In the genomic region with DNA sequence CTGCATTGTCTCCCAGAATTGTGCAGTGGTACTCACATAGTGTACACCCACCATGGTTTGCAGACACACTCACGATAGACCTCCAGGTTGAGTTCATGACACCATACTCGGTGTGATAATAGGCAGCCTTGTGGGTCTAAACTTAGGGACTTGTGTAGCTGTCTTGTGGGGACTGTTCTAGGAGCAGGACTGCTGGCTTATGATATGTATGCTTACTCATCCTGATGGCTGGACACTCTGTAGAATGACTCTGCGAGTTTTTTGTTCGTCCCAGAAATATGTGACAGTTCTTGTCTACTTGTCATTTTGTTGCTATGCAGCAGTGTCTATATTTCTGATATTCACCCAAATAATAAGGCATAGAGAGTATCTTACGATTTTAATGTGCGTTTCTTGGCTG, we compare ENCODE assay signal across 14 mouse cellular contexts.
"Had no signal": no experiment of that assay in that cellular context is flagged by ENCODE, and none has a peak within 500 bp of the region (broad histone marks: within the 10 kb centered on the region; RNA-seq: fewer than 3 reads in every experiment).

No protein-coding gene starts in this region.

- H3K27me3 ChIP-seq: limb, embryonic 13.5 days; liver, embryonic 15.5 days; midbrain, embryonic 12.5 days; neural tube, embryonic 13.5 days had no signal

- H3K4me3 ChIP-seq: limb, embryonic 13.5 days; liver, embryonic 15.5 days; midbrain, embryonic 12.5 days; neural tube, embryonic 13.5 days had no signal

- DNase-seq: kidney, adult 11 months; kidney, adult 9 months; kidney, postnatal 14 days; left cerebral cortex, postnatal 4 days; lung, embryonic 14.5 days; lung, postnatal 10 days; lung, postnatal 4 days; retina, postnatal 1 day; thymus, postnatal 4 days had no signal

- H3K27ac ChIP-seq: limb, embryonic 13.5 days; liver, embryonic 15.5 days; midbrain, embryonic 12.5 days; neural tube, embryonic 13.5 days had no signal

- H3K9me3 ChIP-seq: limb, embryonic 13.5 days; liver, embryonic 15.5 days; midbrain, embryonic 12.5 days; neural tube, embryonic 13.5 days had no signal

- ATAC-seq: midbrain, embryonic 16.5 days had no signal

- H3K9ac ChIP-seq: limb, embryonic 13.5 days; liver, embryonic 15.5 days; lung, embryonic 14.5 days; midbrain, embryonic 12.5 days; neural tube, embryonic 13.5 days had no signal

- H3K4me2 ChIP-seq: limb, embryonic 13.5 days; liver, embryonic 15.5 days; lung, embryonic 14.5 days; midbrain, embryonic 12.5 days; neural tube, embryonic 13.5 days had no signal

- H3K36me3 ChIP-seq: limb, embryonic 13.5 days; liver, embryonic 15.5 days; midbrain, embryonic 12.5 days; neural tube, embryonic 13.5 days had no signal

- H3K4me1 ChIP-seq: limb, embryonic 13.5 days; liver, embryonic 15.5 days; midbrain, embryonic 12.5 days had no signal
